Mouse (Mus musculus): Measurements from ENCODE around the gene Med16. TPM values are rescaled to one million over a fixed set of nuclear protein-coding genes. Genes with fewer than 3 reads are reported as not detected.

The Med16 gene
- total RNA-seq, 1 experiment from 2014 or later = 49.2 TPM

DNA sequence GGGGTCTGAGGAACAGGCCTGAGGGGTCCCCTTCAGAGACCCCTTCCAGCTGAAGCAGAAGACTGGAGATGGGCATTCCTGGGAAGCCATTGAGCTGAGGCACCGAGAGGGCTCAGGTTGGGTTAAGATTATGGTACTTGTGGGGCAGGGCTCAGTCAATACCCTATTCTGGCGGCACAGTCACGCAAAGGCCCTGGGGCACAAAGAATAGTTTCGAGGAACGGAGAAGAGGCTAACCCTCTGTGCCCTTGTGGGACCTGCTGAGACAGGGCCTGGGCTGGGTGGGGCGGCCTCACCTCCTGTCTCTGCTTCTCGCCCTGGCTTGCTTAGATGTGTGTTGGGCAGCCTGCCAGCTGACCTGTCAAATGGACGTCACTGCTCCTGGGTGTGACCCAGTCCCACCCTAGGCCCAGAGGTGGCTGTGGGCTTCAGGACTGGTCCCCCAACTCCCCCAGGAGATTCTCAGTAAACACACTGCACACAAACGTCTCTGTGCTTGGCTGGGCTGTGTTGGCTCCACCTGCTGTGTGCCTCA lies 24.5 kb upstream of the Med16 start:
- no peak for DNase-seq

DNA sequence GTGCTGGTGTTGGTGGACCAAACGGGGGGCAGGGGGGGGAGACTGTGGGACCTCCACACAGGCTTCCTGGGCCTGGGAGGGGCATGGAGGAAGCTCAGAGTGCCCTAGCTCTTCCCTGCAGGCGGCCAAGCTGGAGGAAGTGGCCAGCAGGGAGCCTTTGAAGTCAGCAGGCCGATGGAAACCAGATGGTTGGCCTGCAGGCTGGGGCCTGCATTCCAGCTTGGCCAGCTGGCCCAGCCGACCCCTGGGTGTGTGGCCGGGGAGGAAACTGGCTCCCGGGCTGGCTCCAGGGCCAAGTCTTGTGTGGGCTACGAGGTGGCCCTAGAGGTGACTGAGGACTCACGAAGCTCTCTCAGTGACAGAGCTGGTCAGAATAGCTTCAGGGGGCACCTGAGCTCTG lies 24.0 kb upstream of the Med16 start:
- peak; percentile 35 for DNase-seq

DNA sequence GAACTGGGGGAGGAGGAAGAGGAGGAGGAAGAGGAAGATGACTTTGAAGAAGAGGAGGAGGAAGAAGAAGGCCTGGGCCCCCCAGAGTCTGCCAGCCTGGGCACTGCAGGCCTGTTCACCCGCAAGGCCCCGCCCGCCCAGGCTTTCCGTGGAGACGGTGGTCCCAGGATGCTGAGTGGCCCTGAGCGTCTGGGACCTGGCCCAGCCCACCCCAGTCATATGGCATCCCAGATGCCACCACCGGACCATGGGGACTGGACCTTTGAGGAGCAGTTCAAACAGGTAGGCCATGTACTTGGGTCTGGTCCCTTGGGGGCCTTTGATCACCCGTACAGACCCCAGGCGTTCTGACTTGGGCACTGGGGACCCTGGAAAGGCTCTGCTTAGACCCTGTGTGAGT lies 23.1 kb upstream of the Med16 start:
- no peak for DNase-seq

DNA sequence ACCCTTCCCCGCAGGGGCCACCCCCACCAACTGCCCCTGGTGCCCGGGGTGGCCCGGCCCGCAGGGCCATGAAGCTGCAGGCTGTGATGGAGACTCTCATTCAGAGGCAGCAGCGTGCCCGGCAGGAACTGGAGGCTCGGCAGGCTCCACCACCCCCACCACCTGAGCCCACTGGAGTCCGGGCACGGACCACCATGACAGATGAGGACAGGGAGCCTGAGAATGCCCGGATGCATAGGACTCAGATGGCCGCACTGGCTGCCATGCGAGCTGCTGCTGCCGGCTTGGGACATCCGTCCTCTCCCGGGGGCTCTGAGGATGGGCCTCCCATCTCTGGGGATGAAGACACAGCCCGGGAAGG lies 22.1 kb upstream of the Med16 start:
- no peak for DNase-seq

DNA sequence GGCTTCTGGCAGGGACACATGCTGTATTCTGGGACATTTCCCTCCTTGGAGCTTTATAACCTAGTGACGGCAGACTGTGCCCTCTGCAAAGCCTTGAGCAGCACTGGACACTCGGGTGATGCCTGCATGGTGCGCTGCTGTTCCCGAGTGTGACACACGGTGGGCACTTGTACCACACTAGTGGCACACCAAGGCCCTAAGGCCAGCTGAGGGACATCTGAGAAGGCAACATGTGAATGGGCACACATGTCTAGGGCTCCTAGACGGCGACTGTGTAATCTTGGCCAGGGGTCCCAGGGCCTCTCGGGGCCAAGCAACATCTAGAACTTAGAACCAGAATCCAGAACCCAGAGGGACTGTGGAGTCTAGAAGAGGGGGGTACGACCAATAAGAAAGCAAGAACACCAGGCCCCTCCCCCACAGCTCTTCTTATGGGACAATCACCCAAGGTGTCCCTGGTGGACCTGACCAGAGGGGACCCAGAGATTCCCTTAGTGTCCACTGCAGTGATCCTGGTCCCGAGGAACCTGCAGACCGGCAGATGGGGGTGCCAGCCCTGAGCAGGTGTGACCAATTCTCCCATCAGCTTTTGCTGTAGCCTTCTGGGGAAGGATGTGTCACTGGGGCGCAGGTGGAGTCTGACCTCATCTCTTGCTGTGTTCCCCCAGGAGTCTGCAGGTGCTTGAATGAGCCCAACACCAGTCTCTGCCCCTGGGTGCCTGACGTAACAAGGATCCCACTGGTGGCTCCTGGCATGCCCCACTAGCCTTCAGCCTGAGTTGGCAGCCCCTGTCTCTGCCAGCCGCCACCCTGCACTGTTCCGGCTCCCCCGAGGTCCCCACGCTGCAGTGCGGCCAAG lies 21.5 kb upstream of the Med16 start:
- DNase-seq = no peak

DNA sequence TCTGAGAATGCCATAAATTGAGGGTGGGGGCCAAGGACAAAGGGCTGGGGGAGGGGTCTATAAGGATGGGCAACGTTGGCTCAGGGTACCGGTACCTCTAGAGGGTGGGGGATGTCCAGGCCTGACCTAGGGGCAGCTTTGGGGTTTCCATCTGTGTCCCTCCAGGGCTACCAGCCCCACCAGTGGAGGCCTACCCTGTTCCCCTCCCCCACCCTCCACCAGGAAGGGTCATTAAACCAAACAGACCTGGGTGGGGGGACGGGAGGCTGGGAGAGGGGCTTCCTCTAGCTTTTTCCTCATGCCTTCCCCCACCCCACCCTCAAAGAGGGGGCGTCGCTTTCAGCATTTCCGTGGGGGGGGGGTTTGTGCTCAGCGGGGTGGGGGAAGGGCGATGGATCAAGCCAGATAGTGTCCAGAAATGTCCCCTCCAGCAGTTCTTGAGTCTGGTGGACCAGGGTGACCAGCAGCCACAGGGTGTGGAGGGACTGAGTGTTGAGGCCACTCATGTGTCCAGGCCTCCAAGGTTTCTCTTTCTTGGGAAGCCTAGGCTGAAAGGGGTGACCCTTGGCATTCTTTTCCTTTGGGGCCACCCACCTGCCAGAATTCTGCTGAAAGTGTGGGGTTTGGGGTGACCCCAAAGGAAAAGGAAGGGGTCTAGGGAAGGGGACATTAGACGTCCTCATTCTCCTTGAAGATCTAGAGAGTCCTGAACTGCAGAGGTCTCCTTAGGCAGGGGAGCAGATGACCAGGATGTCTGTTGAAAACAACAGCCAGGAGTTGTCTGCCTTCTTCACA lies 20.4 kb upstream of the Med16 start:
- DNase-seq = no peak

DNA sequence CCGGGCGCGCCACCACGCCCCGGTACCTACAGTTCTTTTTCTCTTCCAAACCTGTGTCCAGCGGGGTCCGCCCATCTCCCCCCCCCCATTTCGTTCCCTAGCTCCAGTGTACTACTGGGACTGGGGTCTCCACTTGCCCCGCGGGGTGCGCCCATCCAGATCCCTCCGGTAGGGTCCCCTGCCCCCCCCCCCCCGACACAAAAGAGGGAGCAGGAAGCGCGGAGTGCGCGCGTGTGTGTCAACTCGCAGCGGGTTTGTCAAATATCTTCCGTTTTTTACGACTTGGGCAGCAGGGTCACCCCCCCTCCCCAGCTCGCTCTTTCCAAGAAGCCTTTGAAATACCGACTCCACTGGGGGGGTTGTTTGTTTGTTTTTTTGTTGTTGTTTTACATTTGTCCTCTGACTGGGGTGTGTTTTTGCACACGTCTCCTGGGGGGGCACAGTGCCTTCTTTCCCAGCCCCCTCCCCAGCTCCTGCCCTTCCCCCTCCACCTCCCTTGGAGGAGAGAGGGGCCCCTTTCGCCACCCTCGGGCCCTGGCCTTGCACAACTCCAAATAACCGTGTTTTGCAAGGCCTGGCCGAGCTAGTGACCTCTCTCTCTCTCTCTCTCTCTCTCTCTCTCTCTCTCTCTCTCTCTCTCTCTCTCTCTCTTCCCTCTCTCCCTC lies 19.4 kb upstream of the Med16 start:
- DNase-seq = peak; percentile 45

DNA sequence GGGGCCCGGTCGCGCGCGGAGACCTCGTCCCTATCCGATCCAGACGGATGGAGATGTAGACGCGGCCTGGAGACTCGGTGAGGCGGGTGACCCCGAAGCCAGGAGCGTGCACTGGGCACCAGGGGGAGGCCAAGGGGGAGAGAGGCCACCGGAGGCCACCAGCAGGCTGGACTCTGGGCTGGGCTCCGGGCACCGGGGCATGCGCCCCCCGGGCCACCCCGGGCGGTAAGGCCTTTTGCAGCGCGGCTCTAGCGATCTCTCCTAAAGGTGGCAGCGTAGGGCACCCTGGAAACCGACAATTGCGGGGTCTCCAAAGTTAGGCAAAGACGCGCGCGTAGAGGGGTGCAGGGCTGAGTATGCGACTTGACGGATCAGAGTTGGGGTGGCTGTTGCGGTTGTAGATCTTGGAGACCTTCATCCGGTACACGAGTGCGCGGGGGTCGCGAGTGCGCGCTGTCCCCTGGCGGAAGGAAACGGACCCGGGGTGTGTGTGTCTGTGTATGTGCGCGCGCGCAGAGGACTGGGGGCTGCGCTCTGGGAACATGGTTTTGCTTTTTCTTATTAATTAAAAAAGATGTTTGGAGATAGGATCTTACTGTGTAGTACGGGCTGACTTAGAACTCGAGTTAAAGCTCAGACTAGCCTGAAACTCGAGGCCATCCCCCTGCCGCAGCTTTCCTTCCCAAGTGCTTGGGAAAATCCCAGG lies 18.8 kb upstream of the Med16 start:
- peak; percentile 49 for DNase-seq

DNA sequence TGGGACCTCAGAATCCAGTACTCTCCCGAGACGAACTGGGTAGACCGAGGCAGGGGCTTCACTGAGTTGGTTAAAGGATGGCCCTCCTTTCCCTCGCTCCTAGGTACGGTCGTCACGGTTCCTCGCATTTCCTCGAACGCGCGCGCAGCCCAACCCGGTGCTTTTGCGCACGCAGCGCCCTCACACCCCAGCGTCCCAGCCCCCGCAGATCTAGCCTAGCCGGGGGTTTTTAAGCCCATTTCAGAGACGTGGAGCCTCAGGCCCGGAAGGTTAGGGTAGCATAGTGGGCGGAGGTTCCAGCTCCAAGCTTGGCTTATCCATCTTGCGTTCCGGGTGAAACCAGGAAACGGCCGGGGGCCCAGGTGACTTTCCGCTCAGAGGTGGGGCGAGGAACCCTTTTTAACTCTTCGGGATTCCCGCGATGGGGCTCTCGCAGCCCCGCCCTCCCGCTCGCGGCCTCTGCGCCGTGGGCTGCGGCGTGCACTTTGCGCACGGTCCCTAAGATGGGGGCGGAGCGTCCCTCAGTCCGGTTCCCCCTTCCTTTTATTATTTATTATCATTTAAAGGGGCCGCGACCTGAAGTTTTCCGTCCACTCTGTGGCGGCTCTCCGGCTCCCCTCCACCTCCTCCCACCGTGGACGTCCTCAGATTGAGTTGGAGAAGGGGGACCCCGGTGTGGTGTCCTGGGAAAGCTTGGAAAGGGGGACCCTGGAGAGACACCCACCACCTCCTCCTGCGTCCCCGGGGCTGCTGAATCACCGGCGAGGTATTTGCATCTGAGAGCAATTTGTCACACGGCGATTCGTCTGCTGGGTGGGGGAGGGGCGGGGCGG lies 18.0 kb upstream of the Med16 start, which contains the start of gene Arid3a:
Arid3a (plus strand) TSS at position 553 of the 833 bp plus-strand sequence.
- peak; percentile 86 for DNase-seq

DNA sequence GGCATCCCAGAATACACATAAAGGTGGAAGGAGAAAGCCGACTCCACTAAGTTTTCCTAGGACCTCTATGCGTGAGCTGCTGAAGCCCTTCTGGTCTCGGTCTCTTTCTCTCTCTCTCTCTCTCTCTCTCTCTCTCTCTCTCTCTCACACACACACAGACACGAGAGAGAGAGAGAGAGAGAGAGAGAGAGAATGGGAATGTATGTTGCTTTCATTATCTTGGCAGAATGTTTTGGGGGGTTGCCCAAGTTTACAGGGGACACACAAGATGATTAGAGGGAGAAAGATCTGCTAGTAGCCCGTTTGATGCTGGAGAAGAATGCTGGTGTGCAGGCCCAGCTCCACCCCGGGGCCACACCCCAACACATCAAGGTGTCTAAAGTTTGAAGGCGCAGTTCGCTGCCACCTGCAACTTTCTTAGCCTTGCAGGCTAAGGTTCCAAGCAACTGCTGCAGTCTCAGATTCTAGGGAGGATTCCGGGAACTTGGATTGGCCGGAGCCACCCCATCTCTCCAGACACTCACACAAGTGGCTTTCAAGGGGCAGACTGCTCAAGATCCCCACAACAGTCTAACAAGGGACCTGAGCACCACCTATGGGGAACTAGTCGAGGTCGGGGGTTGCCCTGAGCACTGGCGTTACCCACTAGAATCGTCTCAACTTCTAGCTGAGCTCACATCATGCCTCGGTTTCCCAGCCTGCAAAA lies 17.2 kb upstream of the Med16 start:
- no peak for DNase-seq

DNA sequence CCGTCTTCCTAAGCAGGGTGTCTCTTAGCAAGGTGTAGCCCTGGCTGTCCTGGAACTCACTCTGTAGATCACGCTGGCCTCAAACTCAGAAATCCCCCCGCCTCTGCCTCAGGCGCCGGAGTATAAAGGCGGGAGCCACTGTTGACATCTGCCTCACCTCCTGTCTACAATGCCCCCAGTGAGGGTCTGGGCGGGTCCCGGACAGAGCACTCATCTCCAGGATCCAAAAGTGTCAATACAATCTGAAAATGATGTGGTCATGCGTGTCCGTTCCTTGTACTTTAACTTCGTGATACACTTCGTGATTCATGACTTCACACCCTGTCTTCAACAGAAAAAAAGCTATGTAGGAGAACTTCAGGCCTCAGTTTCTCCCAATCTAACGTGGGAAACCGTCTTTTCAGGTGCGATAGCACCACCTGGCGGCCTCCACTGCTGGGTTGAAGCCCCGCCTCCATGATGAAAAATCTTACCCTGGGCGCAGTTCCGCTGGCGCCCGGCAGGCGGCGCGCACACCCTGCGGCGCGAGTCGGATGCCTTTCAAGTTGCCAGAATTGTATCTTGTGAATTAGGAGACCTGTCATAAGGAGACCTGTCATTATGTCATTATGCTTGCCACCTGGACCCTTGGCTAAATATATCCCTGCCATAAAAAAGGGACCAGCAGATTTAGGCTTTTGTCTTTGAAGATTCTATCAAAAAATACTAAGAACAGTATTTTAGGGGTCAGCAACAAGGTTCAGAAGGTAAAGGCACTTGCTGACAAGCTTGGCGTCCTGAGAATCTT lies 16.5 kb upstream of the Med16 start:
- peak; percentile 91 for DNase-seq

DNA sequence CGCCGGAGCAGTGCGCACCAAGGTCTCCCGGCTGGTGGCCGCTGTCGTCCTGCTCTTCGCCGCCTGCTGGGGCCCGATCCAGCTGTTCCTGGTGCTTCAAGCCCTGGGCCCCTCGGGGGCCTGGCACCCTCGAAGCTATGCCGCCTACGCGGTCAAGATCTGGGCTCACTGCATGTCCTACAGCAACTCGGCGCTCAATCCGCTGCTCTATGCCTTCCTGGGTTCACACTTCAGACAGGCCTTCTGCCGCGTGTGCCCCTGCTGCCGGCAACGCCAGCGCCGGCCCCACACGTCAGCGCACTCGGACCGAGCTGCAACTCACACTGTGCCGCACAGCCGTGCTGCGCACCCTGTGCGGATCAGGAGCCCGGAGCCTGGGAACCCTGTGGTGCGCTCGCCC lies 12.8 kb upstream of the Med16 start:
- no peak for DNase-seq

DNA sequence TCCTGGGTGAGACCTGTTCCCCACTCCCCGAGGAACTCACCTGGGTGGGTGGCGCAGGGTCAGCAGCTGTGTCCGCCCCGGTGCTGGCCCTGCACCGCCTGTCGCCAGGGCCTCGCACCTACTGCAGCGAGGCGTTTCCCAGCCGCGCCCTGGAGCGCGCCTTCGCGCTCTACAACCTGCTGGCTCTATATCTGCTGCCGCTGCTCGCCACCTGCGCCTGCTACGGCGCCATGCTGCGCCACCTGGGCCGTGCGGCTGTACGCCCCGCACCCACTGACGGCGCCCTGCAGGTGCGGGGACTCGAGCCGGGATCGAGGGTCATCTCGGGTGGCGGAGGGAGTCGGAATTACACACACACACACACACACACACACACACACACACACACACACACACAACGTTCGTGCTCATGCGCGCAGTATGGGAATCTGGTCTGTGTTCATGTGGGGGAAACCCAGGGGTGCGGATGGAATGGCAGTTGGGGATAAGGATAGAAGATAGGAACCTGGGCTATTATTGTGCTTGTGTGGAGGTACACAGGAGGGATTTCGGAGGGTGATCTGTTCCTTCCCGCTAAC lies 12.3 kb upstream of the Med16 start, which contains the start of gene R3hdm4:
R3hdm4 (minus strand) TSS at position 251 of the 578 bp plus-strand sequence.
- no peak for DNase-seq

DNA sequence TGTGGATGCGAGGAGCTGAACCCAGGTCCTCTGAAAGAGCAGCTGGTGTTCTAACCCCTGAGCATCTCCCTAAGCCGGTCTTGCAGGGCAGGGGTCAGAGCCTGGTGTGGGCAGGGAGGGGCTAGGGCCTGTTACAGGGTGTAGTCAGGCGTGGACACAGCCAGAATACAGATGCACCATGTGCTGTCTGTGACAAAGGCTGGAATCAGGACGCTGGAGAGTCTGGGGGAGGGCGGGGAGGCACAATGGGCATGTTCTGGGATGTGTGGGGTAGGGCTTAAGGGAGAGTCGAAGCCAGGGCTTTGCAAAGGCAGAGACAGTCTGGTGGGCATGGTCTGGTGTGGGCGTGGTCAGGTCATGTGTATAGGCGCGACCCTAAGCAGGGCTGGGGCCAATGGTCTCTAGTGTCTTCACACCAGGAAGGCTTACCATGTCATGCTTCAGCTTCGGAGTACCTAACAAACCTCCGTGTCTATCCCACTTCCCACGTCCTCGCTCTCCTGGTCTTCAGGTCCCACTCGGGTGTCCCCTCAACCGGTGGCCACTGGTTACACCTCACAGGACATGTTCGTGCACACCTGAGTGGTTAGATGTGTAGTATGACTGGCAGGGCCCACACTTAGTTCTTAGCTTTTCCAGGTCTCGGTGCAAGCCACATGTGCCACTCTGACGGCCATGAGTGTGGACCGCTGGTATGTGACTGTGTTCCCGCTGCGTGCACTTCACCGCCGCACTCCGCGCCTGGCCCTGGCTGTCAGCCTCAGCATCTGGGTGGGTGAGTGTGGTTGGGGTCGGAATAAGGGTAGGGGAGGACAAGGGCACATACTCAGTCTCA lies 11.6 kb upstream of the Med16 start:
- DNase-seq = no peak

DNA sequence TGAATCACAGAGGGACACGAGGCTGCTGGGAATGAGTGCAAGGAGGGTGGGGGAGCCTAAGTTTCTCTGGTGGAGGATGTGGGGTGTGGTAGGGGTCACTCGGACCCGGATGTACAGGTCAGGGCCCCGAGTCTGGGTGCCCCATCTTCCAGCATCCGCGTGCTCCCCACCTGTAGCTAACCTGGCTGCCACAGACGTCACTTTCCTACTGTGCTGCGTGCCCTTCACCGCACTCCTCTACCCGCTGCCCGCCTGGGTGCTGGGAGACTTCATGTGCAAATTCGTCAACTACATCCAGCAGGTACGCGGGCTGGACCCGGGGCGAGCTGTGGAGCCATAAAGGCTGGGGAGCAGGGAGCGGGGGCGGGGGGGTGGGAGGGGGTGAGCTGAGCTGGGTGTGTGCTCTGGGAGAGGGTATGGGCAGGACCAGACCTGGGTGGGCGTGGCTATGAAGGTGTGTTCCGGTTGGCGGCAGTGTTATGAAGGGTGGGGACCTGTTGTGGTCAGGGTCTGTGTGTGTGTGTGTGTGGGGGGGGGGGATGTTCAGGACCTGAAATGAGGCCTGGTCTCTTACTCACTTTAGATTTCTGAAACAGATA lies 10.6 kb upstream of the Med16 start:
- no peak for DNase-seq

DNA sequence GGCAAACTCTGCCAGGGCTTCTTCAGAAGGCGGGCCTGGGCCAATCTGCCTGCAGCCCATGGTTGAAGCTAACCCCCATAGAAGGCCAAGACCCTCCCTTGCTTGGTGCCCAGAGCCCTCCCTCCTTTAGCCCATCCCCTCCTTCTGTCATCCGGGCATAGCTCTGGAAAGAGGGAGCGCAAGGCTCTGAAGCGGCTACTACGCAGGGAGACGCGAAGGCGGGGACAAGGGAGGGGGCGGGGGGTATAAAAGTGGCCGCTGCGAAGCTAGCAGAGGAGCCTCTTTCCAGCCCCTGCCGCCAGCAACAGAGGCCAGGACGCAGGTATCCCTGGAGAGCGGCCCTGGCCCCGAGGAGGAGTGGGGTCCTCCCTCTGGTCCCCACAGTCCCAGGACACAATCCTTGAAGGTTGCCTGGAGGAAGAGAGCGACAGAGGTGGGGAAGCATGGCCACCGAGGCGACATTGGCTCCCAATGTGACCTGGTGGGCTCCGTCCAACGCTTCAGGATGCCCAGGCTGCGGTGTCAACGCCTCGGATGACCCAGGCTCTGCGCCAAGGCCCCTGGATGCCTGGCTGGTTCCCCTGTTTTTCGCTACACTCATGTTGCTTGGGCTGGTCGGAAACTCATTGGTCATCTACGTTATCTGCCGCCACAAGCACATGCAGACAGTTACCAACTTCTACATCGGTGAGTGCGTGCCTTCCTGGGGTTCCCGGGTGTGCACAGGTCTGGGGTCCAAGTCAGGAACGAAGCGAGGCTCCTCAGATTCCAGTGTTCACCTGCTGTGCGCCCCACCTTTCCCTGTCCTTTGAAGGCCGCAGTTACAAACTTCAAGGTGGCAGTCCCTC lies 9.7 kb upstream of the Med16 start:
- no peak for DNase-seq
